Mouse (Mus musculus) ES-Bruce4 (cell line): Measurements from ENCODE around the gene Abcc3.

Source experiments
- CTCF ChIP-seq: IDR thresholded peaks from one replicate; pipeline ENCODE4 v1.8.1; 2011; ENCODE audit warnings: low read depth, low read length
- POLR2A ChIP-seq: IDR thresholded peaks from one replicate; pipeline ENCODE4 v1.8.1; 2011; ENCODE audit warnings: low read length; ENCODE audit not compliant: insufficient read depth

DNA sequence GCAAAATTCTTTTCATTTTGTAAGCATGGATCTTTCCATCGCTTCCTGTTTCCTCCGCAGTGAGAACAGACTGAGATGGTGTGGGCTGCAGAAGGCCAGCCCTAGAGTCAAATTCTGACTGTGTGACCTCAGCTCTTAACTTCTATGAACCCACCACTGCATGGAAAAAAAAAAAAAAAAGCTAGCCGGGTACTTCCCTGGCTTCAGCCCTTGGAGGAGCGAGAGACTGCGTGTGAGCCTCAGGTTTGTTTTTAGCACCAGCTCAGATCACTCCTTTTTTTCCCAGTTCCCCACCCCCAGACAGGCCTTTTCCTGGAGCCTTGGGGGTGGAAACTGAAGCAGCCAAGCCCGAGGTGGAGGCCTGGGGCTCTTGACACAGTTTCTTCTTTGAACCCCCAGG, 12.6 kb upstream of the Abcc3 start:
- TF ChIP-seq POLR2A = no peak
- no peak for TF ChIP-seq CTCF
